Mouse (Mus musculus) heart, adult 2 months (tissue): Measurements from ENCODE around the gene Ngfr. TPM values are rescaled to one million over a fixed set of nuclear protein-coding genes. Genes with fewer than 3 reads are reported as not detected.
A peak's percentile ranks its signal among the peaks of the same experiment; 100 is the strongest.

Experiments used
- DNase-seq, 2 experiments: peaks; one replicate each; pipeline ENCODE4 v3.0.0; 2021
- H3K27ac ChIP-seq: fragments of 200-600 bp; 2 replicates; pipeline ENCODE4 v1.8.1; 2022
- H3K27me3 ChIP-seq: fragments of 200-500 bp; 2 replicates; pipeline ENCODE4 v1.6.1; 2012; ENCODE audit warnings: mild to moderate bottlenecking, low read length, inconsistent platforms, mixed read lengths; ENCODE audit not compliant: control insufficient read depth, insufficient read depth
- H3K36me3 ChIP-seq: fragments of 200-500 bp; 2 replicates; pipeline ENCODE4 v1.6.1; 2012; ENCODE audit warnings: low read length, inconsistent platforms; ENCODE audit not compliant: control insufficient read depth, insufficient read depth
- H3K4me1 ChIP-seq: fragments of 200-500 bp; 2 replicates; pipeline ENCODE4 v1.6.1; 2011; ENCODE audit warnings: low read length; ENCODE audit not compliant: control insufficient read depth, insufficient read depth
- H3K4me3 ChIP-seq: fragments of 200-600 bp; 2 replicates; pipeline ENCODE4 v1.8.1; 2022
- H3K79me2 ChIP-seq: fragments of 200-500 bp; replicated peaks from 2 replicates; pipeline ENCODE4 v1.6.1; 2012; ENCODE audit warnings: mild to moderate bottlenecking, inconsistent platforms, low read length, moderate library complexity, mixed read lengths; ENCODE audit not compliant: control insufficient read depth, insufficient read depth
- H3K9ac ChIP-seq: fragments of 200-500 bp; 2 replicates; pipeline ENCODE4 v1.6.1; 2012; ENCODE audit warnings: low read depth, mild to moderate bottlenecking, control low read depth, inconsistent platforms, low read length, mixed read lengths
- CTCF ChIP-seq: fragments of 200-600 bp; IDR thresholded peaks from 2 replicates; pipeline ENCODE4 v1.8.1; 2022; ENCODE audit warnings: antibody characterized with exemption, mild to moderate bottlenecking, moderate library complexity
- EP300 ChIP-seq: fragments of 200-500 bp; IDR thresholded peaks from 2 replicates; pipeline ENCODE4 v1.6.1; 2011; ENCODE audit warnings: low read depth, low read length, control low read depth; ENCODE audit not compliant: insufficient read depth
- POLR2A ChIP-seq: fragments of 200-500 bp; IDR thresholded peaks from 2 replicates; pipeline ENCODE4 v1.6.1; 2011; ENCODE audit warnings: mild to moderate bottlenecking, low read depth, low read length, control low read depth; ENCODE audit not compliant: insufficient read depth
- WGBS: fragments of 180-500 bp; shearing (Covaris S2); methylation state at CpG from one replicate; pipeline ENCODE4 v1.1.7; 2018; 5-methylcytosine and 5-hydroxymethylcytosine counted together
- intact Hi-C: fragments of 180-260 bp; cut with DNase I; formaldehyde crosslinking; loops from one replicate; pipeline ENCODE4 v1.15.1; 2025
- polyA plus RNA-seq: library from polyadenylated mRNA; depleted of rRNA; stranded (reverse); fragments of >200 nt; gene quantifications from 2 replicates; pipeline ENCODE4 v1.2.3, GENCODE M21; 2012
- total RNA-seq, 2 experiments: library from RNA; stranded (reverse); gene quantifications; 2 replicates each; pipeline ENCODE4 v1.2.3; 2021

Ngfr gene
- total and polyA plus RNA-seq, 3 experiments: 0.26 to 2.2 (median 1.0) TPM

- Histone ChIP-seq H3K27me3 (peaks cover 7% of the 10 kb centered on the region), H3K9ac (no peak overlapping the region), H3K27ac (no peak overlapping the region), H3K4me3 (no peak overlapping the region), H3K79me2 (no peaks in the 10 kb centered on the region), H3K36me3 (no peaks in the 10 kb centered on the region), H3K4me1 (no peaks in the 10 kb centered on the region)
- 35% methylated on average over 13 of the region's 13 CpGs for WGBS
- TF ChIP-seq CTCF (no peak), POLR2A (no peak), EP300 (no peak)
- DNase-seq: no peak
- intact Hi-C loops: loop anchor here (2.0 kb wide), 1 partner anchor 73 kb away; no protein-coding TSS in a partner anchor
Observed at GRCm38 (mm10) chr11:95575791-95576190, 11.7 kb downstream of the Ngfr start.

GRCm38 (mm10) chr11:95574786-95575334 lies 12.7 kb downstream of the Ngfr start:
- TF ChIP-seq EP300 (no peak), POLR2A (no peak), CTCF (no peak)
- H3K27me3 ChIP-seq: peaks cover 7% of the 10 kb centered on the region
- peak in 1 of 2 experiments; percentile 11 for DNase-seq
- H3K9ac ChIP-seq: no peak overlapping the region
- no peaks in the 10 kb centered on the region for H3K79me2 ChIP-seq
- H3K36me3 ChIP-seq: no peaks in the 10 kb centered on the region
- 88% methylated on average over 6 of the region's 6 CpGs for WGBS
- no peak overlapping the region for H3K4me3 ChIP-seq
- H3K27ac ChIP-seq: no peak overlapping the region
- intact Hi-C loops: no loop called here
- no peaks in the 10 kb centered on the region for H3K4me1 ChIP-seq

- H3K4me1 ChIP-seq: no peaks in the 10 kb centered on the region; the same call in 1 of the 2 replicates
- no peak overlapping the region for H3K27ac ChIP-seq
- TF ChIP-seq CTCF (no peak), EP300 (no peak), POLR2A (no peak)
- no peaks in the 10 kb centered on the region for H3K79me2 ChIP-seq
- H3K4me3 ChIP-seq: no peak overlapping the region
- no peak overlapping the region for H3K9ac ChIP-seq
- intact Hi-C loops: no loop called here
- H3K36me3 ChIP-seq: no peaks in the 10 kb centered on the region
- no peaks in the 10 kb centered on the region for H3K27me3 ChIP-seq
- no peak for DNase-seq
- whole genome bisulfite sequencing: 55% methylated on average over 3 of the region's 3 CpGs
Observed at GRCm38 (mm10) chr11:95572227-95572626, 15.3 kb downstream of the Ngfr start.

- 37% methylated on average over 9 of the region's 9 CpGs for WGBS
- H3K27ac ChIP-seq: no peak overlapping the region
- DNase-seq: no peak
- no peak overlapping the region for H3K4me3 ChIP-seq
- H3K36me3 ChIP-seq: no peaks in the 10 kb centered on the region
- intact Hi-C loops: no loop called here
- no peaks in the 10 kb centered on the region; the same call in 1 of the 2 replicates for H3K4me1 ChIP-seq
- no peaks in the 10 kb centered on the region for H3K79me2 ChIP-seq
- no peaks in the 10 kb centered on the region for H3K27me3 ChIP-seq
- H3K9ac ChIP-seq: no peak overlapping the region
- no peak for TF ChIP-seq CTCF
- TF ChIP-seq POLR2A: no peak
- no peak for TF ChIP-seq EP300
Observed at GRCm38 (mm10) chr11:95571755-95572154, 15.8 kb downstream of the Ngfr start.

- H3K9ac ChIP-seq: no peak overlapping the region
- H3K4me3 ChIP-seq: no peak overlapping the region
- H3K4me1 ChIP-seq: no peaks in the 10 kb centered on the region; the same call in 1 of the 2 replicates
- DNase-seq: no peak
- no peak overlapping the region for H3K27ac ChIP-seq
- TF ChIP-seq POLR2A (no peak), CTCF (peak; percentile 16; the same call in 1 of the 2 replicates), EP300 (no peak)
- intact Hi-C loops: no loop called here
- 68% methylated on average over 25 of the region's 25 CpGs for WGBS
- no peaks in the 10 kb centered on the region for H3K79me2 ChIP-seq
- H3K36me3 ChIP-seq: no peaks in the 10 kb centered on the region
- no peaks in the 10 kb centered on the region for H3K27me3 ChIP-seq
Observed at GRCm38 (mm10) chr11:95570827-95571619, 16.5 kb downstream of the Ngfr start.

GRCm38 (mm10) chr11:95569908-95570307 lies 17.6 kb downstream of the Ngfr start:
- H3K27me3 ChIP-seq: no peaks in the 10 kb centered on the region
- no peaks in the 10 kb centered on the region for H3K79me2 ChIP-seq
- 76% methylated on average over 6 of the region's 6 CpGs for WGBS
- no peak overlapping the region for H3K9ac ChIP-seq
- no peaks in the 10 kb centered on the region for H3K36me3 ChIP-seq
- intact Hi-C loops: no loop called here
- no peak for DNase-seq
- no peaks in the 10 kb centered on the region; the same call in 1 of the 2 replicates for H3K4me1 ChIP-seq
- no peak overlapping the region for H3K4me3 ChIP-seq
- no peak for TF ChIP-seq POLR2A
- no peak for TF ChIP-seq CTCF
- TF ChIP-seq EP300: no peak
- no peak overlapping the region for H3K27ac ChIP-seq
